Mouse (Mus musculus) forebrain, embryonic 16.5 days (tissue): ENCODE data around the gene Pfn3. TPM values are rescaled to one million over a fixed set of nuclear protein-coding genes. Genes with fewer than 3 reads are reported as not detected.

Experiments used
- ATAC-seq: fragments of 200-750 bp; cut with Nextera tagmentation; 2 replicates; pipeline ENCODE4 v1.8.0; 2017; ENCODE audit warnings: mild to moderate bottlenecking, moderate library complexity
- H3K27ac ChIP-seq: fragments of 300-500 bp; sonication (generic); 2 replicates; pipeline ENCODE4 v1.5.1; 2014; ENCODE audit warnings: low read length, control low read depth
- H3K27me3 ChIP-seq: fragments of 300-500 bp; sonication (generic); replicated peaks from 2 replicates; pipeline ENCODE4 v1.6.1; 2014; ENCODE audit warnings: low read length; ENCODE audit not compliant: control insufficient read depth, insufficient read depth
- H3K36me3 ChIP-seq: fragments of 300-500 bp; sonication (generic); 2 replicates; pipeline ENCODE4 v1.6.1; 2014; ENCODE audit not compliant: control insufficient read depth, insufficient read depth
- H3K4me1 ChIP-seq: fragments of 300-500 bp; sonication (generic); replicated peaks from 2 replicates; pipeline ENCODE4 v1.6.1; 2014; ENCODE audit warnings: low read length; ENCODE audit not compliant: control insufficient read depth, insufficient read depth
- H3K4me2 ChIP-seq: fragments of 300-500 bp; sonication (generic); 2 replicates; pipeline ENCODE4 v1.6.1; 2014; ENCODE audit warnings: mild to moderate bottlenecking, low read length, control low read depth
- H3K4me3 ChIP-seq: fragments of 300-500 bp; sonication (generic); replicated peaks from 2 replicates; pipeline ENCODE4 v1.5.1; 2014; ENCODE audit warnings: mild to moderate bottlenecking, low read length, control low read depth
- H3K9ac ChIP-seq: fragments of 300-500 bp; sonication (generic); replicated peaks from 2 replicates; pipeline ENCODE4 v1.6.1; 2014; ENCODE audit warnings: low read depth, low read length, control low read depth
- H3K9me3 ChIP-seq: fragments of 300-500 bp; sonication (generic); 2 replicates; pipeline ENCODE4 v1.6.1; 2016; ENCODE audit warnings: low read length; ENCODE audit not compliant: control insufficient read depth
- WGBS: fragments of 180-500 bp; shearing (Covaris S2); extraction: QIAGEN DNeasy Blood & Tissue Kit; methylation state at CpG from one replicate; pipeline ENCODE4 v1.1.7; 2014; 5-methylcytosine and 5-hydroxymethylcytosine counted together
- microRNA-seq: library from miRNA; unstranded; fragments of <30 nt; microRNA quantifications from one replicate; pipeline ENCODE4, GENCODE M21; 2017
- polyA plus RNA-seq: library from polyadenylated mRNA; unstranded; fragments of >200 nt; fragmentation: Nextera tagmentation; extraction: Ambion mirVana; gene quantifications from 2 replicates; pipeline ENCODE4 v1.2.1, GENCODE M21; 2015

Pfn3 gene
- polyA plus RNA-seq, 1 experiment from 2014 or later, result 0.43 TPM

GRCm38 (mm10) chr13:55375877-55376276, 39.2 kb downstream of the Pfn3 start:
- Histone ChIP-seq H3K4me2 (no peak overlapping the region), H3K9ac (no peak overlapping the region), H3K4me3 (no peak overlapping the region), H3K27ac (no peak overlapping the region), H3K27me3 (peaks cover 33% of the 10 kb centered on the region), H3K36me3 (no peaks in the 10 kb centered on the region), H3K9me3 (no peaks in the 10 kb centered on the region), H3K4me1 (no peaks in the 10 kb centered on the region)
- 55% methylated on average over 2 of the region's 2 CpGs for WGBS
- no peak for ATAC-seq

DNA sequence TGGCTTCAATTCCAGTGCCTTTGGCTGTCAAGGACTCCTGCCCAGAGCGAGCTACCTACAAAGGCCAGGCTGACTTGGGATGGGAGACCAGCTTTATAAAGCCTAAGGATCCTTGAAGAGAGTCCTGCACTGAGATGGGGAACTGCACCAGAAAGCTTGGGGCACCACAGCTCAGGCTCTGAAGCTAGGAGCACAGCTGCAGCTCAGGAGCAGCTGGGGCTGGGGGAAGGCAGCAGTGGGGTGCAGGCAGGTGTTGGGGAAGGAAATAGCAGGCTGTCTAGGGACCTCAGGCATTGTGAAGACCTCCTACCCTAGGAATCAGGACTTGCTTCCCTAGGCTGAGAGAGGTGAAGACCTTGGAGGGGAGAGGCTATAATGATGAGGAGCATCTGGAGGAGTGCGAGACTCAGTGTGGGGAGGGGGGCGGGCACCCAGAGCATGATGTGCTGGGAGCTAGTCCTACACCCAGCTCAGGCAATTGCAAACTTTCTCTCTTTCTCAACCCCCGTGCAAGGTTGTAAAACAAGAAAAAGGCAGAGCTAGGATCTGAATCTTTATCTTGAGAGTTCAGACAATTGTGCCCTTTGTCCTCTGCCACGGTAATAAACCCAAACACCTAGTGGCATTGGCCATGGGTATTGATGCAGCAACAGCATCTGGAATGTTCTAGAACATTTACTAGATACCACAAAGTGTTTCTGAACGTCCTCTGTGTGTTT, 40.7 kb downstream of the Pfn3 start:
- no peak for ATAC-seq
- Histone ChIP-seq H3K9ac (no peak overlapping the region), H3K4me1 (no peaks in the 10 kb centered on the region), H3K27ac (no peak overlapping the region), H3K4me3 (no peak overlapping the region), H3K36me3 (no peaks in the 10 kb centered on the region), H3K9me3 (no peaks in the 10 kb centered on the region), H3K4me2 (no peak overlapping the region), H3K27me3 (peaks cover 20% of the 10 kb centered on the region)
- 70% methylated on average over 6 of the region's 6 CpGs for WGBS

DNA sequence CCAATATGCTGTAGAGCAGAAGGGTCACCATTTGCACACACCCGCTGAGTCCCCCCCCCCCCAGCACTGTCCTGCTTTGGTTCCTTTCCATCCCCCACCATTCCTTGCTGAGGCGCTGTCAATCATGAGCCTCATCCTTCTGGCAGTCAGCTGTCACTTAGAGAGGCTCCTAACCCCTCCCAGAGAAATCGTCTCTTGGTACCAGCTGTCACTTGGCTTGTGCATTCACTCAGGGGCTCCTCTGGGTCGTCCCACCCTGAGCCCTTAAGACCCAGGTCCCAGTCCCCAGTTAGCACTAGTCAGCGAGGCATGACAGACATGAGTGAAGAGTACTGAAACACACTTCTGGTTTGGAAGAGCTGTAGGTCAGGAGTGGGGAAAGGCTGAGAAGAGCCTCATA, 43.3 kb downstream of the Pfn3 start:
- H3K4me3 ChIP-seq, result no peak overlapping the region
- no peak overlapping the region for H3K4me2 ChIP-seq
- no peak for ATAC-seq
- no peak overlapping the region for H3K9ac ChIP-seq
- H3K27ac ChIP-seq, result no peak overlapping the region
- H3K27me3 ChIP-seq, result peaks cover 2% of the 10 kb centered on the region; the same call in 1 of the 2 replicates
- H3K4me1 ChIP-seq, result no peaks in the 10 kb centered on the region
- H3K9me3 ChIP-seq, result no peaks in the 10 kb centered on the region
- 56% methylated on average over 5 of the region's 5 CpGs for WGBS
- H3K36me3 ChIP-seq, result no peaks in the 10 kb centered on the region

GRCm38 (mm10) chr13:55371007-55371681, 43.9 kb downstream of the Pfn3 start:
- no peak overlapping the region for H3K4me3 ChIP-seq
- H3K36me3 ChIP-seq, result no peaks in the 10 kb centered on the region
- H3K27ac ChIP-seq, result no peak overlapping the region
- WGBS, result 76% methylated on average over 8 of the region's 8 CpGs
- peaks cover 2% of the 10 kb centered on the region; the same call in 1 of the 2 replicates for H3K27me3 ChIP-seq
- no peaks in the 10 kb centered on the region for H3K4me1 ChIP-seq
- ATAC-seq, result no peak
- H3K9ac ChIP-seq, result no peak overlapping the region
- H3K9me3 ChIP-seq, result no peaks in the 10 kb centered on the region
- no peak overlapping the region for H3K4me2 ChIP-seq

GRCm38 (mm10) chr13:55370234-55370633, 44.8 kb downstream of the Pfn3 start:
- no peak overlapping the region for H3K4me3 ChIP-seq

GRCm38 (mm10) chr13:55369531-55370114, 45.4 kb downstream of the Pfn3 start, which contains the start of gene Rgs14:
Rgs14 (plus strand) TSS chr13:55369732.
- Histone ChIP-seq H3K4me3 (no peak within 1 kb of the TSS), H3K9me3 (no peaks in the 10 kb centered on the region), H3K4me2 (no peak within 1 kb of the TSS), H3K36me3 (no peaks in the 10 kb centered on the region), H3K9ac (no peak within 1 kb of the TSS), H3K4me1 (no peaks in the 10 kb centered on the region), H3K27me3 (peaks cover 2% of the 10 kb centered on the region; the same call in 1 of the 2 replicates), H3K27ac (no peak within 1 kb of the TSS)
- ATAC-seq, result no peak
- 58% methylated on average over 13 of the region's 13 CpGs for WGBS

More at GRCm38 (mm10) chr13:55370234-55370633, 44.8 kb downstream of the Pfn3 start:
- no peaks in the 10 kb centered on the region for H3K4me1 ChIP-seq
- no peak overlapping the region for H3K27ac ChIP-seq
- no peaks in the 10 kb centered on the region for H3K9me3 ChIP-seq
- H3K36me3 ChIP-seq, result no peaks in the 10 kb centered on the region
- 68% methylated on average over 3 of the region's 3 CpGs for WGBS
- no peak overlapping the region for H3K4me2 ChIP-seq
- no peak for ATAC-seq
- H3K27me3 ChIP-seq, result peaks cover 2% of the 10 kb centered on the region; the same call in 1 of the 2 replicates
- no peak overlapping the region for H3K9ac ChIP-seq

DNA sequence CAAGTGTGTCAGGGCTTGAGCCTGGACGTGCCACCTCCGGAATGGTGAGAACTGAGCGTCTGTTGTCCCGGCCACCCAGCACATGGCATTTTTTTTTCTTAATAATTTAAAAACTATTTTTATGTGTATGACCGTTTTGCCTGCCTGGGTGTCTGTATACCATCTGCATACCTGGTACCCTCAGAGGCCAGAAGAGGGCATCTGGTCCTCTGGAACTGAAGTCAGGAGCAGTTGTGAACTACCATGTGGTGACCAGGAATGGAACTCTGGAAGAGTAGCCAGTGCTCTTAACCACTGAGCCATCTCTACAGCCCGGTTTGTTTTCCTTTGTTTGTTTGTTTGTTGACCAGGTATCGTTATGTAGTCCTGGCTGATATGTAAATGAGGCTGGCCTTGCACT, 46.6 kb downstream of the Pfn3 start:
- Histone ChIP-seq H3K27ac (no peak overlapping the region), H3K36me3 (no peaks in the 10 kb centered on the region), H3K9me3 (no peaks in the 10 kb centered on the region), H3K4me1 (no peaks in the 10 kb centered on the region), H3K27me3 (no peaks in the 10 kb centered on the region; the same call in 1 of the 2 replicates), H3K9ac (no peak overlapping the region), H3K4me3 (no peak overlapping the region), H3K4me2 (no peak overlapping the region)
- WGBS, result 78% methylated on average over 7 of the region's 7 CpGs
- no peak for ATAC-seq

Small RNAs within 50 kb of the gene (microRNA-seq; reads per million reads assigned to microRNA genes)
- gene Mir6943, result not detected

Other genes starting within 250 kb of the Pfn3 start
- 52.4 and 53.1 TPM in 2 replicates for gene Nsd1, start 205.4 kb downstream of the Pfn3 start, polyA plus RNA-seq
- 288 and 303 TPM in 2 replicates for gene Prelid1, start 94.7 kb downstream of the Pfn3 start, polyA plus RNA-seq
- gene Rab24, start 93.3 kb downstream of the Pfn3 start, polyA plus RNA-seq, result 104 and 109 TPM in 2 replicates
- gene Mxd3, start 85.4 kb downstream of the Pfn3 start, polyA plus RNA-seq, result 22.1 and 23.9 TPM in 2 replicates
- 56.3 and 59.7 TPM in 2 replicates for gene Lman2, start 52.4 kb downstream of the Pfn3 start, polyA plus RNA-seq
- 0.71 and 1.4 TPM in 2 replicates for gene Rgs14, start 45.5 kb downstream of the Pfn3 start, polyA plus RNA-seq
- 0.27 TPM in 1 of 2 replicates, not detected in the other for gene Slc34a1, start 17.0 kb downstream of the Pfn3 start, polyA plus RNA-seq
- gene F12, start 11.6 kb upstream of the Pfn3 start, polyA plus RNA-seq, result not detected in 2 replicates
- 39.4 and 40.1 TPM in 2 replicates for gene Grk6, start 29.8 kb upstream of the Pfn3 start, polyA plus RNA-seq
- gene Prr7, start 49.0 kb upstream of the Pfn3 start, polyA plus RNA-seq, result 4.1 and 4.3 TPM in 2 replicates
- 792 and 816 TPM in 2 replicates for gene Dbn1, start 72.9 kb upstream of the Pfn3 start, polyA plus RNA-seq
- gene Pdlim7, start 98.4 kb upstream of the Pfn3 start, polyA plus RNA-seq, result 132 and 147 TPM in 2 replicates
- gene Dok3, start 114.1 kb upstream of the Pfn3 start, polyA plus RNA-seq, result 3.1 and 4.6 TPM in 2 replicates
- gene Ddx41, start 121.4 kb upstream of the Pfn3 start, polyA plus RNA-seq, result 67.3 and 70.6 TPM in 2 replicates
- 57.8 and 62.2 TPM in 2 replicates for gene Fam193b, start 155.9 kb upstream of the Pfn3 start, polyA plus RNA-seq
- gene Tmed9, start 158.5 kb upstream of the Pfn3 start, polyA plus RNA-seq, result 96.9 and 133 TPM in 2 replicates
- 29.9 and 41.4 TPM in 2 replicates for gene B4galt7, start 184.7 kb upstream of the Pfn3 start, polyA plus RNA-seq
- 96.9 and 104 TPM in 2 replicates for gene Caml, start 207.8 kb upstream of the Pfn3 start, polyA plus RNA-seq
- 34.2 and 36.4 TPM in 2 replicates for gene Ddx46, start 219.8 kb upstream of the Pfn3 start, polyA plus RNA-seq